Mouse (Mus musculus) ZHBTc4 (cell line): ENCODE measurements around the gene Sec24c.
"Not testable (repeated sequence)": the region's sequence is repeated elsewhere in the genome, so short reads cannot be mapped to it uniquely, and the experiment has no call there.

ENCODE experiments used
- DNase-seq: peaks from one replicate; pipeline ENCODE4 v3.0.0-alpha.2; 2011; ENCODE audit warnings: low read depth, low spot score

Sec24c gene

DNA sequence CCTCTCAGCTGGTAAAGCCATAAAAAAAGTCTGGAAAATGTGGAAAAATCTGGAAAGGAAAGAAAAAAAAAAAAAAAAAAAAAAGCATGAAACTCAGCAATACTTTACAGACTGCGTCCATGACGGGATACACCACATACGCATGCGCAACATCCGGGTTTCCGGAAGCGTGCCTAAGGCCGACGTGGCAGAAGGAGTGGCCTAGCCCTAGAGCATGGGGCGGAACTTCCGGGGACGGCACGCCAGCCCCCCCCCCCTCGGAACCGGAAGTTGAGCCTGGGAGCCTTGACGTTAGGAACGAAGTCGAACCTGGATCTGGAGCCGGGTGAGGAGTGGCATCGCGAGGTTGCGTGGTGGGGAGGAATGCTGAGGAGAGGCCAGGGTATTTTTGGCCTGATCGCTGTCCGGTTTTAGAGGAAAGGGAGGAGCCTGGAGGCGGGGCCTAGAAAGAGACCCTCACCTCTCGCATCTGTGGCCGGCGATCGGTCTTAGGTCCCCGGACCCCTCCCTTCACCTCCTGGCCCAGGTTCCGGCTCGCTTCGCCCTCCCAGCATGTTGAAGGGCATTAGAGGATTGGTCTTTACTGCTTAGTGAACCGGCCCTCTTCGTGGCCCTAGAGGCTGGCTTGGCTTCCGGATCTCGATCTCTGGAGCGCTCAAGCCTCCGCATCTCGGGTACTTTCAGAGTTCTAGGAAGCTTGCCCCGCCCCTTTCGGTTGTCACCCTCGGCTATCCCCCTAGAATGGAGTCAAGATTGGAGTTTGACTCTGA is at the start of gene Sec24c:
Gene Sec24c (plus strand): TSS at position 245 of the 770 bp plus-strand sequence.
- DNase-seq = peak; percentile 99

GRCm38 (mm10) chr14:20626447-20626846 is 47.7 kb upstream of the Sec24c start:
- DNase-seq = no peak

DNA sequence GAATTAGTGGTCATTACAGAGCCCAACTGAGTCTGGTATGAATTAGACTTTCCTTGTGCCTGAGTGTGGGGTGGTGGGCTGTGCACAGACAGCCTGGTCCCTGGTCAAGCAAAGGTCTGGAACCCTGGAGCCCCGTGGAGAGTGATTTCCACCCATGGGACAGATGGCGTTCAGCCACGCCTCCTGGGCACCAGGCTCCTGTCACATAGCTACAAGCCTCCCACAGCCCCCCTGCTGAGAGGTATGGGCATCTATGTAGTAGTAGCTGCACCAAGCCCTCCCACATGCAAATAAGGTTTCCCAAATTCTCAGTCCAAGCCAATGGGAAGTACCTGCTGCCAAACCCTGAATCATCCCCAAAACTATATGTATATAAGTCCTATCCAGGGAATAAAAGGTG is 47.1 kb upstream of the Sec24c start:
- DNase-seq = peak; percentile 31

DNA sequence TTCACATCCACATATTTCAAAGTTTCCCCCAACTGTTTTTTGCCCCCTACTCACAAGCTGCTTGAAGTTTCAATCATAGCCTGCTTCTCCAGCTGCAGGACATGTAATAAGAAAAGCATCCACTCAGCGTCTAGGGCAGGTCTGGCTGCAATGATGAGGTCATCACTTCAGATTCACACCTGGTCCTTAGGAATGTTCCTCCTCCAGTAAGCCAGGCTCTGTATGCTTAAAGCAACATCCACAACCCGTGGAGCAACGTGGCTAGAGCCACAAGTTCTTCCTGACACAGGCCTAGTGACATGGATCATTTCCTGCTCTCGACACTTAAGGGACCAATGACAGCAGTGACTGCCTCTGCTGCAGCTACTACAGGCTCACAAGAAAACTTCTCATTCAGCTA is 42.9 kb upstream of the Sec24c start:
- no peak for DNase-seq

- DNase-seq = no peak
Observed at GRCm38 (mm10) chr14:20635546-20635945, 38.6 kb upstream of the Sec24c start.

DNA sequence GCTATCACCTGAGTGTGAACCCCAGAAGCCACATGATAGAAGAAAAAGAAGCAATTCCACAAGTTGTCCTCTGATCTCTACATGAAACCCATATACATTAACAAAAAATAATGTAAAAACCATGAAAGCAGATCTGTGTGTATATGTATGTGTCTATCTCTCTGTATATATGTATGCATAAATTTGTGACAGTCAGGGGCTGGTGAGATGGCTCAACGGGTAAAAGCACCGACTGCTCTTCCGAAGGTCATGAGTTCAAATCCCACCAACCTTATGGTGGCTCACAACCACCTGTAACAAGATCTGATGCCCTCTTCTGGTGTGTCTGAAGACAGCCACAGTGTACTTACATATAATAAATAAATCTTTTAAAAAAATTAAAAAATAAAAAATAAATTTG is 37.1 kb upstream of the Sec24c start:
- not testable (repeated sequence) for DNase-seq

DNA sequence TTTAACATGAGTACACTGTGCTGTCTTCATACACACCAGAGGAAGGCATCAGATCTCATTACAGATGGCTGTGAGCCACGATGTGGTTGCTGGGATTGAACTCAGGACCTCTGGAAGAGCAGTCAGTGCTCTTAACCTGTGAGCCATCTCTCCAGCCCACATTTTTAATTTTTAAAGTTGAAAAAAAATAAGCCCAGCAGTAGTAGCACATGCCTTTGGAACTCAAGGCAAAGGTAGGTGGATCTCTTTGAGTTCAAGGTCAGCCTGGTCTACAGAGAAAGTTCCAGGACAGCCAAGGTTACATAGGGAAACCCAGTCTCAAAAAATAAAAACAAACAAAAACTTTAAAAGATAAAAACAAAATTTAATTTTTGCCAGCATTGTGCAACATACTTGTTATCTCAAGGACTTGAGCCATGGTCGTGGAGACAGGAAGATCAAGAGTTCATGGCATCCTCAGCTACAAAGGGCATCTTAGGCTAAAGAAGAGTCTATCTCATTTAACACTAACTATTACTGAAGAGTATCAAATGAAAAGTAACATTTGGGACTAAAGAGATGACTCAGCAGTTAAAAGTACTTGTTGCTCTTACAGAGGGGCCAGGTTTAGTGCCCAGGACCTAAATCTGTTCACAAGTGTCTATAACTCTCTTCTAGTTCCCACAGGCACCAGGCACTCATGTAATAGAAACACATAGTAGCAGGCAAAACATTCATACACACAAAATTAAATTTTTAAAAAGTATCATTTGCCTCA is 36.1 kb upstream of the Sec24c start:
- DNase-seq = no peak

GRCm38 (mm10) chr14:20638702-20639101 is 35.4 kb upstream of the Sec24c start:
- no peak for DNase-seq

DNA sequence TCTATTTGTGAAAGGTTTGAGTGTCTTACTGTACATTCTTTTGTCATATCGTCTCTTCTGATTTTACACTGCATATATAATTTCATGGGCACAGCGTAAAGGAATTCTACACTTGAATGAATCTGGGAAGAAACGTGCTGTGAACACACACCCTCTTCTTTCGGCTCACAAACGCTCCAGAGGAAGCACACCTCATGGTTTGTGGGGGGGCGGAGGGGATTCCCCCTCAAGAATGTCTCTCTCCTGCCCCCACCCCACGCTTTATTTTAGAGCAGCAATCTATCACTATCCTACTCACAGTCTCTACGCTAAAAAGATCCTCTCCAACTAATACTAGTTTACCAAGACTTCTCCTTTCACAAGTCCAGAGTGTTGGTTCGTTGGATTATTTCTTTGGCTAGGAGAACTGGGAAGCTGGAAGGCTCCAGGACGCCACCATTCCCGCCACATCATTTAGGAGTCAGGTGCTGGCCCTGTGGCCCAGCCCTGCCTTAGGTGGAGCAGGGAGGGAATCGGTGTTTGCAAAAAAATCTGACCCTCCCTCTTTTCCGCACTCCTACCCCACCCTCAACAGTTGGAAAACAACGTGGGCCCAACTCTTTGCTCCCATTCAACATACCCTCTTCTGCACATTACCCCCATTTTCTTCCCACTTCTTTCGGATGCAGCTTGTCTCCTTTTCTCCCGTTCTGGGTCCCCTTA is 34.0 kb upstream of the Sec24c start:
- peak; percentile 82 for DNase-seq

- DNase-seq = peak; percentile 99
Observed at GRCm38 (mm10) chr14:20640644-20641437, 33.3 kb upstream of the Sec24c start, which contains the start of gene Usp54. Gene Usp54, minus strand, starts transcription at chr14:20641063.

- DNase-seq = no peak
Observed at GRCm38 (mm10) chr14:20641438-20641875, 32.7 kb upstream of the Sec24c start.

DNA sequence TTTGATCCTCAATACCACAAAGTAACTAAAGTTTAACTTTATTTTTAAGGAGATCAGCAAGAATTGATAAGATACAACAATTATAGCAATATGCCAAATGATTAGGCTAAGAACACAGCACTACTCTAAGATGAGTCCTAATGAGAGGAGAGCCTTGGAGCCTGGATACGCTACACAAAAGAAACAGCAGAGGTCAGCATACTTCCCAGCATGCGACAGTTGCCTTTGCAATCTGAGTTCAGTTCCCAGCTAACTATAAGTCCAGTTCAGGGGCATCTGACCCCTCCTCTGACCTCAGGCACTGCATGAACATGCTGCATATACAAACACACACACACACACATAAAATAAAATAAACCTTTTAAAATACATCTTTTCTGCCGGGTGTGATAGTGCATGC is 28.6 kb upstream of the Sec24c start:
- DNase-seq = no peak

GRCm38 (mm10) chr14:20646381-20646780 is 27.7 kb upstream of the Sec24c start:
- DNase-seq = no peak

GRCm38 (mm10) chr14:20651000-20651399 is 23.1 kb upstream of the Sec24c start:
- DNase-seq = no peak

GRCm38 (mm10) chr14:20651722-20652256 is 22.3 kb upstream of the Sec24c start:
- no peak for DNase-seq

GRCm38 (mm10) chr14:20654690-20655421 is 19.3 kb upstream of the Sec24c start:
- no peak for DNase-seq

- no peak for DNase-seq
Observed at GRCm38 (mm10) chr14:20655731-20656130, 18.4 kb upstream of the Sec24c start.

DNA sequence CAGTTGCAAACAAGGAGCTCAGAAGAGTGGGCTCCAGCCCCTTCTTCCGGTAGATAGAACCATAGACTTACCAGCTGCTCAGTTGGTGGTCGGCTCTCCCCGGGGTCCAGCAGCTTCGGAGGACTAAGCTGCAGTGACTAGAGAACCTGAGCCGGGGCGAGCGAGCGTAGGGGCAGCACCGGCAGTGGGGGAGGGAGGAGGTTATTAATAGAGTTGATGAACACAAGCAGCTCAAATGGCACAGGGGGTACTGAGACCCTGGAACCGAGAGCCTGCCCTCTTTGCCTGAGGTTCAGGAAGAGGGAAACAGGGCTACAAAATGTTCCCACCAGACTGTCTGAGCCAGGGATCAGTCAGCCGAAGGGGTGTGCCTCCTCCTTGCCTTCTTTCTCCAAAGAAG is 17.7 kb upstream of the Sec24c start, which contains the start of gene Myoz1:
Gene Myoz1 (minus strand): TSS at position 180 of the 400 bp plus-strand sequence.
- DNase-seq = no peak

DNA sequence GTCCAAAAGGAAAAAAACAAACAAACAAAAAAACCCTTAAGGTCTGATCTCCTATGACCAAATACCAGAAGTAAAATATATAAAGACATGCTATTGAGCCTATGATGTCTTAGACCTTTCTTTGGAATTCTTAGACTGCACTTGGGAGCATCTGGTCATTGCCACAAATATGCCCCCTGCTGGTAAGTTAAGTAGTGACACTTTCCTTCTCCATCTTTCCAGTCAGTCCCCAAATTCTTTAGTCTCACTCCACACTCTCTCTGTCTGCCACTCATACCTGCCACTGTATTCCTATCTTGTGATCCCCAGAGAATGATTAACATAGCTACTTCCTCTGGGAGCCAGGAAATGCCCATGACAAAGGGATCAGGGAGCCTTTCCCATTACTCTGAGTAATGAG is 15.8 kb upstream of the Sec24c start:
- peak; percentile 75 for DNase-seq

DNA sequence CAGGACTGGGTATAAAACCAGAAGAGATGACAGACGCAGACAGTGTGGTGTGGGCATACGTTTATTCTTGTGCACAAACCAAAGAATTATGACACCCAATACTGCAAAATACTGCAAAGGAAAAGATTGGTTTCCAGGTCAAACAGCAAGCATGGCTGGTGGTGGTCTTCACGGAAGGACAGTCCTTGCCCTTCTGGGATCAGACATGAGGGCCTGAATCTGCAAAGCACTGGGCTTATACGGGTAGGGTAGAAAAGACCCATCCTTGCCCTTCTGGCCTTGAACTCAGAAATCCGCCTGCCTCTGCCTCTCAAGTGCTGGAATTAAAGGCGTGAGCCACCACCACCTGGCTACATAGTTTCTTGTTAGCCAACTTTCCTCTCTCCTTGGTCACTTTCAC is 15.2 kb upstream of the Sec24c start:
- DNase-seq = no peak
